Mouse (Mus musculus) C2C12 (cell line): ENCODE measurements around the gene Cep131. TPM values are rescaled to one million over a fixed set of nuclear protein-coding genes. Genes with fewer than 3 reads are reported as not detected.

Source experiments
- H3K27me3 ChIP-seq: one replicate; pipeline ENCODE4 v1.6.1; 2011; ENCODE audit not compliant: control insufficient read depth, insufficient read depth, insufficient read length
- H3K36me3 ChIP-seq: one replicate; pipeline ENCODE4 v1.6.1; 2011; ENCODE audit not compliant: control insufficient read depth, insufficient read depth
- H3K4me3 ChIP-seq: one replicate; pipeline ENCODE4 v1.5.1; 2011; ENCODE audit warnings: mild to moderate bottlenecking, control low read depth; ENCODE audit not compliant: poor library complexity, insufficient read depth, severe bottlenecking
- H3K79me2 ChIP-seq: one replicate; pipeline ENCODE4 v1.6.1; 2011; ENCODE audit not compliant: control insufficient read depth, insufficient read depth
- H3K79me3 ChIP-seq: one replicate; pipeline ENCODE4 v1.6.1; 2011; ENCODE audit warnings: low read depth, control low read depth
- H3ac ChIP-seq: one replicate; pipeline ENCODE3; 2011; ENCODE audit warnings: low read depth; ENCODE audit not compliant: control insufficient read depth, insufficient read length
- CEBPB ChIP-seq: IDR thresholded peaks from one replicate; pipeline ENCODE4 v1.6.1; 2011; ENCODE audit warnings: low read depth, mild to moderate bottlenecking, control low read depth, moderate library complexity
- CTCF ChIP-seq: IDR thresholded peaks from one replicate; pipeline ENCODE4 v1.5.1; 2011; ENCODE audit not compliant: control insufficient read depth, insufficient read depth, insufficient read length
- FOSL1 ChIP-seq: IDR thresholded peaks from one replicate; pipeline ENCODE4 v1.8.0; 2011; ENCODE audit warnings: mild to moderate bottlenecking, low read length; ENCODE audit not compliant: poor library complexity, insufficient read depth, severe bottlenecking
- MAX ChIP-seq: IDR thresholded peaks from one replicate; pipeline ENCODE4 v1.6.1; 2011; ENCODE audit warnings: mild to moderate bottlenecking, control low read depth
- MYOD1 ChIP-seq: IDR thresholded peaks from one replicate; pipeline ENCODE4 v1.6.1; 2011; ENCODE audit warnings: low read depth; ENCODE audit not compliant: control insufficient read depth, insufficient read length
- MYOG ChIP-seq: IDR thresholded peaks from one replicate; pipeline ENCODE4 v1.6.1; 2011; ENCODE audit not compliant: control insufficient read depth, insufficient read length; ENCODE audit errors: extremely low read depth
- USF1 ChIP-seq: IDR thresholded peaks from one replicate; pipeline ENCODE4 v1.6.1; 2011; ENCODE audit warnings: low read depth, mild to moderate bottlenecking, control low read depth, moderate library complexity
- polyA plus RNA-seq: library from polyadenylated mRNA; unstranded; fragments of >200 nt; fragmentation: generic; extraction: Trizol; gene quantifications from one replicate; pipeline ENCODE4 v1.2.1, GENCODE M21; 2012; ENCODE audit warnings: missing spikeins

The Cep131 gene
- polyA plus RNA-seq, 1 experiment, result 11.6 TPM

GRCm38 (mm10) chr11:120064006-120064667 lies 22.5 kb downstream of the Cep131 start:
- no peaks in the 10 kb centered on the region for H3K36me3 ChIP-seq
- peaks cover 22% of the 10 kb centered on the region for H3K27me3 ChIP-seq
- H3K4me3 ChIP-seq, result no peak overlapping the region
- H3K79me2 ChIP-seq, result no peaks in the 10 kb centered on the region
- no peak for TF ChIP-seq USF1
- no peak for TF ChIP-seq MAX
- TF ChIP-seq FOSL1, result no peak
- no peak for TF ChIP-seq CTCF
- TF ChIP-seq MYOG, result no peak
- no peak for TF ChIP-seq MYOD1
- no peak for TF ChIP-seq CEBPB
- H3K79me3 ChIP-seq, result no peaks in the 10 kb centered on the region
- no peak overlapping the region for H3ac ChIP-seq

- TF ChIP-seq MYOD1, result no peak
- TF ChIP-seq MAX, result no peak
- TF ChIP-seq CEBPB, result no peak
- no peak for TF ChIP-seq USF1
- TF ChIP-seq FOSL1, result no peak
- TF ChIP-seq CTCF, result no peak
- Histone ChIP-seq H3K27me3 (peaks cover 29% of the 10 kb centered on the region), H3K36me3 (no peaks in the 10 kb centered on the region), H3K4me3 (no peak overlapping the region), H3K79me3 (no peaks in the 10 kb centered on the region), H3ac (no peak overlapping the region), H3K79me2 (no peaks in the 10 kb centered on the region)
Measured at GRCm38 (mm10) chr11:120063326-120063725, 23.3 kb downstream of the Cep131 start.

- peaks cover 42% of the 10 kb centered on the region for H3K27me3 ChIP-seq
- no peak for TF ChIP-seq MYOG
- TF ChIP-seq MYOD1, result no peak
- no peak for TF ChIP-seq CTCF
- no peak for TF ChIP-seq MAX
- no peak for TF ChIP-seq USF1
- no peak for TF ChIP-seq FOSL1
- no peak for TF ChIP-seq CEBPB
- no peaks in the 10 kb centered on the region for H3K36me3 ChIP-seq
- H3K79me3 ChIP-seq, result no peaks in the 10 kb centered on the region
- H3ac ChIP-seq, result no peak overlapping the region
- no peak overlapping the region for H3K4me3 ChIP-seq
- no peaks in the 10 kb centered on the region for H3K79me2 ChIP-seq
Measured at GRCm38 (mm10) chr11:120060634-120061033, 26.0 kb downstream of the Cep131 start.

GRCm38 (mm10) chr11:120055953-120056732 lies 30.5 kb downstream of the Cep131 start:
- Histone ChIP-seq H3K79me3 (no peaks in the 10 kb centered on the region), H3ac (no peak overlapping the region), H3K36me3 (no peaks in the 10 kb centered on the region), H3K27me3 (peaks cover 60% of the 10 kb centered on the region), H3K79me2 (no peaks in the 10 kb centered on the region), H3K4me3 (no peak overlapping the region)
- TF ChIP-seq MYOD1 (no peak), USF1 (no peak), MYOG (no peak), CEBPB (no peak)

GRCm38 (mm10) chr11:120053846-120054245 lies 32.8 kb downstream of the Cep131 start:
- H3K79me2 ChIP-seq, result no peaks in the 10 kb centered on the region
- no peak overlapping the region for H3K4me3 ChIP-seq
- TF ChIP-seq CTCF, result no peak
- no peak for TF ChIP-seq MAX
- TF ChIP-seq MYOD1, result no peak
- no peak for TF ChIP-seq FOSL1
- TF ChIP-seq USF1, result no peak
- TF ChIP-seq CEBPB, result no peak
- TF ChIP-seq MYOG, result no peak
- no peaks in the 10 kb centered on the region for H3K79me3 ChIP-seq
- H3ac ChIP-seq, result no peak overlapping the region
- peaks cover 50% of the 10 kb centered on the region for H3K27me3 ChIP-seq
- H3K36me3 ChIP-seq, result no peaks in the 10 kb centered on the region

- Histone ChIP-seq H3K79me2 (no peaks in the 10 kb centered on the region), H3K79me3 (no peaks in the 10 kb centered on the region), H3K4me3 (no peak overlapping the region), H3ac (no peak overlapping the region), H3K27me3 (peaks cover 55% of the 10 kb centered on the region), H3K36me3 (no peaks in the 10 kb centered on the region)
- TF ChIP-seq MAX (no peak), USF1 (no peak), FOSL1 (no peak), CTCF (no peak), CEBPB (no peak), MYOD1 (no peak), MYOG (no peak)
Measured at GRCm38 (mm10) chr11:120052274-120052673, 34.4 kb downstream of the Cep131 start.
